Mouse (Mus musculus) B cell, adult (primary cell): ENCODE results near the gene Gm21394. TPM values are rescaled to one million over a fixed set of nuclear protein-coding genes. Genes with fewer than 3 reads are reported as not detected.

ENCODE experiments used
- total RNA-seq: library from RNA; stranded (reverse); gene quantifications from 4 replicates; pipeline ENCODE4 v1.2.4, GENCODE M21; 2023; ENCODE audit not compliant: inconsistent age

Gene Gm21394
- not detected in 4 replicates for total RNA-seq

GRCm38 (mm10) chrY:84564807-84565206, at the start of gene Gm21394:
Gene Gm21394, minus strand, starts transcription at chrY:84564907.

Other genes starting within 250 kb of the Gm21394 start
- not detected in 4 replicates for gene Gm21409, start 181.8 kb upstream of the Gm21394 start, total RNA-seq